Mouse (Mus musculus): ENCODE data around the gene Greb1.

DNA sequence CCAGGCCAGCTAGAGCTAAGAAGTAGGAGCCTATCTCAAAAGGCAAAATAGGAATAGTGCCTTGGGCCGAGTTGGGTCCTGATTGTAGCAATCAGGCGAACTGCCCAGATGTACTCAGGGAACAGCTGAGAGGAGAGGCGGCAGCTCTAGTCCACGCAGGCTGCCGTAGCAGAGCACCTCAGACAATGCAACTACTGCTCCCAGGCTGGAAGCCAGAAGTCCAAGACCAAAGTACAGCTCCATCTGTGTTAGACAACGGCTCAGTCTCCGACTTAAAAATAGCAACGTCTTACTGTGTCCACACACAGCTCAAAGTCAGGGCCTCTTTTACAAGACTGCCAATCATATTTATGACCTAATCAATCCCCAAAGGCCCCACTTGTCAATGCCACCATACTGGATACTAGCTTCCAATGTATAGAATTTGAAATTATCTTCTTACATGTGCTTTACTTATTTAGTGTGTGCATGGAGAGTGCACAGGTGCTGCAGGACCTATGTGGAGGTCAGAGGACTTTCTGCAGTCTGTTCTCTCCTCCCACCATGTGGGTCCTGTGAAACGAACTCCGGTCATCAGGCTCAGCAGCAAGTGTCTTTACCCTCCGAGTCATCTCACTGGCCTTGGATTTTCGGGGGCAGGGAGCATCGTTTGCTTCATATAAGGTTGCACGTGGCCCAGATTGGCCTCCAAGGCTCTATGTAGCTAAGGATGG is 19.5 kb downstream of the Greb1 start:
- TF ChIP-seq POLR2A (IDR thresholded peaks at IDR 0.05; ENCODE audit: extremely low read depth, insufficient read depth, low read length) (no peak), CTCF (IDR thresholded peaks at IDR 0.05; ENCODE audit: extremely low read depth, insufficient read depth, low read length) (no peak)

Data from cortical plate, adult 2 months (tissue).